Mouse (Mus musculus) liver, adult 2 months (tissue): ENCODE data around the gene Zfp937. TPM values are rescaled to one million over a fixed set of nuclear protein-coding genes. Genes with fewer than 3 reads are reported as not detected.
"Not testable (repeated sequence)": the region's sequence is repeated elsewhere in the genome, so short reads cannot be mapped to it uniquely, and the experiment has no call there.

Experiments
- DNase-seq: peaks from one replicate; pipeline ENCODE4 v3.0.0-alpha.2; 2011; ENCODE audit warnings: low read depth, low spot score; ENCODE audit errors: extremely low read depth
- H3K27ac ChIP-seq: fragments of 200-500 bp; replicated peaks from 2 replicates; pipeline ENCODE4 v1.5.1; 2012; ENCODE audit warnings: low read depth, mild to moderate bottlenecking, control low read depth, inconsistent platforms, low read length; ENCODE audit not compliant: insufficient read depth
- H3K27me3 ChIP-seq: fragments of 200-500 bp; 2 replicates; pipeline ENCODE4 v1.6.1; 2012; ENCODE audit warnings: mild to moderate bottlenecking, moderate library complexity, low read length, inconsistent platforms; ENCODE audit not compliant: control insufficient read depth, insufficient read depth
- H3K36me3 ChIP-seq: fragments of 200-500 bp; 2 replicates; pipeline ENCODE4 v1.6.1; 2012; ENCODE audit warnings: low read length, inconsistent platforms; ENCODE audit not compliant: control insufficient read depth, insufficient read depth
- H3K4me1 ChIP-seq: fragments of 200-500 bp; 2 replicates; pipeline ENCODE4 v1.6.1; 2011; ENCODE audit warnings: low read length; ENCODE audit not compliant: control insufficient read depth, insufficient read depth
- H3K4me3 ChIP-seq: fragments of 200-500 bp; 2 replicates; pipeline ENCODE4 v1.5.1; 2011; ENCODE audit warnings: low read depth, mild to moderate bottlenecking, control low read depth, low read length, moderate library complexity; ENCODE audit not compliant: insufficient read depth
- H3K79me2 ChIP-seq: fragments of 200-500 bp; 2 replicates; pipeline ENCODE4 v1.6.1; 2012; ENCODE audit warnings: inconsistent platforms, mild to moderate bottlenecking, low read length, moderate library complexity; ENCODE audit not compliant: control insufficient read depth, insufficient read depth
- H3K9ac ChIP-seq: fragments of 200-500 bp; 2 replicates; pipeline ENCODE4 v1.6.1; 2012; ENCODE audit warnings: low read depth, mild to moderate bottlenecking, control low read depth, inconsistent platforms, low read length
- CTCF ChIP-seq: fragments of 200-500 bp; IDR thresholded peaks from 2 replicates; pipeline ENCODE4 v1.5.1; 2011; ENCODE audit warnings: low read depth, low read length, control low read depth
- POLR2A ChIP-seq: fragments of 200-500 bp; IDR thresholded peaks from 2 replicates; pipeline ENCODE4 v1.6.1; 2011; ENCODE audit warnings: low read length, control low read depth; ENCODE audit not compliant: insufficient read depth; ENCODE audit errors: extremely low read depth
- WGBS: fragments of 180-500 bp; shearing (Covaris S2); methylation state at CpG from one replicate; pipeline ENCODE4 v1.1.7; 2018; 5-methylcytosine and 5-hydroxymethylcytosine counted together
- polyA plus RNA-seq: library from polyadenylated mRNA; depleted of rRNA; stranded (reverse); fragments of >200 nt; gene quantifications from 2 replicates; pipeline ENCODE4 v1.2.3, GENCODE M21; 2012; rRNA removed
- total RNA-seq: library from RNA; depleted of rRNA; stranded (reverse); fragments of >200 nt; gene quantifications from 2 replicates; pipeline ENCODE4 v1.2.3, GENCODE M21; 2014; rRNA removed

Gene Zfp937
- total and polyA plus RNA-seq, 2 experiments = 0.21 to 3.3 TPM

GRCm38 (mm10) chr2:150243211-150243610 lies 25.3 kb downstream of the Zfp937 start:
- DNase-seq = no peak

DNA sequence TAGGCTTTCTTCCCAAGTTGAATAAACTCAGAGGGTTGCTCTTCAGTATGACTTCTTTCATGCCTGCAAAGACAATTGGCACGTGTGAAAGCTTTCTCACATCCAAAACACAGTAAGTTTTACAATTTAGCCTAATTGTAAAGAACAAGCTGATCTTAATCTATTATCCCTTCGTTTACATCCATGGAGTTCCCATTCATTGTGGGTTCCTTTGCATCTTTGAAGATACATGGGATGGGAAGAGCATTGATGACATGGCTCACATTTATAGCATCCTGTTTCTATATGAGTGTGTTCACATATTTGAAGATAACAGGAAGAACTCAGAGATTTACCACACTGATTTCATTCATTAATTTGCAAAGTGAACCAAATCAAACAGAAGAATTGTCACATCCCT lies 37.6 kb downstream of the Zfp937 start, which contains the start of gene Gm21994:
Gene Gm21994 (minus strand): TSS at position 101 of the 400 bp plus-strand sequence.
- not testable (repeated sequence) for H3K9ac ChIP-seq, H3K36me3 ChIP-seq, H3K4me1 ChIP-seq, H3K4me3 ChIP-seq, H3K27me3 ChIP-seq, DNase-seq, H3K27ac ChIP-seq, H3K79me2 ChIP-seq
- WGBS = 46% methylated on average over 2 of the region's 2 CpGs

More at GRCm38 (mm10) chr2:150243211-150243610, 25.3 kb downstream of the Zfp937 start:
- H3K4me3 ChIP-seq = no peak overlapping the region
- no peak overlapping the region for H3K9ac ChIP-seq
- H3K27me3 ChIP-seq = no peaks in the 10 kb centered on the region; the same call in 1 of the 2 replicates
- H3K27ac ChIP-seq = no peak overlapping the region
- no peaks in the 10 kb centered on the region for H3K79me2 ChIP-seq
- no peak for TF ChIP-seq CTCF
- TF ChIP-seq POLR2A = no peak
- WGBS = 92% methylated on average over 2 of the region's 2 CpGs
- no peaks in the 10 kb centered on the region for H3K4me1 ChIP-seq
- H3K36me3 ChIP-seq = peaks cover 1% of the 10 kb centered on the region; the same call in 1 of the 2 replicates

DNA sequence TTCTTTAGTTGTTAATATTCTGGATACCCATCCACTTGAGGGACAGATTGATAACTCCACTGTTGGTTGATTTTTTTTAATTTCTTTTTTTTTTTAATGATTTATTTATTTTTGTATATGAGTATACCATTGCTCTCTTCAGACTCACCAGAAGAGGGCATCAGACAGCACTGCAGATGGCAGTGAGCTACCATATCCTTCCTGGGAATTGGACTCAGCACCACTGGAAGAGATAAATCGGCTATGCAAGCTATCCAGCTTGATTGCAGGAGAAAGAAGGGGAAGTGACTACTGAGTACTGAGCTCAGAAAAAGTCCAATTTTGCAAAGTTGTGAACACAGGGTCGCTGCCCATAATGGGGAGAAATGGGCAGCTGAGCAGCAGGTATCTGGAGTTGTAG lies 39.0 kb downstream of the Zfp937 start:
- not testable (repeated sequence) for DNase-seq

GRCm38 (mm10) chr2:150257291-150257690 lies 39.4 kb downstream of the Zfp937 start, which contains the start of gene Gm14124:
Gm14124 (plus strand) TSS chr2:150257517.
- H3K36me3 ChIP-seq, H3K27me3 ChIP-seq, H3K79me2 ChIP-seq, H3K9ac ChIP-seq, DNase-seq, H3K4me1 ChIP-seq, H3K27ac ChIP-seq, H3K4me3 ChIP-seq: not testable (repeated sequence)
- 67% methylated on average over 4 of the region's 4 CpGs for WGBS

More for the DNA sequence above, 39.0 kb downstream of the Zfp937 start:
- H3K79me2 ChIP-seq, H3K4me1 ChIP-seq, H3K27me3 ChIP-seq, H3K9ac ChIP-seq, H3K27ac ChIP-seq, H3K36me3 ChIP-seq, H3K4me3 ChIP-seq: not testable (repeated sequence)
- 73% methylated on average over 2 of the region's 2 CpGs for WGBS

Other genes starting within 250 kb of the Zfp937 start
- 6.8 and 7.6 TPM in 2 replicates for gene Zfp120, start 81.4 kb upstream of the Zfp937 start, total RNA-seq
- 1.5 and 2.5 TPM in 2 replicates for gene Zfp120, start 81.4 kb upstream of the Zfp937 start, polyA plus RNA-seq
- gene Gm10770, start 38.4 kb upstream of the Zfp937 start, total RNA-seq = not detected in 2 replicates
- gene Gm10770, start 38.4 kb upstream of the Zfp937 start, polyA plus RNA-seq = not detected in 2 replicates
- gene Gm14139, start 36.3 kb upstream of the Zfp937 start, total RNA-seq = not detected in 2 replicates
- not detected in 2 replicates for gene Gm14139, start 36.3 kb upstream of the Zfp937 start, polyA plus RNA-seq
- 1.1 and 1.9 TPM in 2 replicates for gene Gm21994, start 37.5 kb downstream of the Zfp937 start, total RNA-seq
- gene Gm21994, start 37.5 kb downstream of the Zfp937 start, polyA plus RNA-seq = 0.12 TPM in 2 replicates
- not detected in 2 replicates for gene Gm14124, start 39.4 kb downstream of the Zfp937 start, total RNA-seq
- not detected in 2 replicates for gene Gm14124, start 39.4 kb downstream of the Zfp937 start, polyA plus RNA-seq
- not detected in 2 replicates for gene Gm10130, start 105.6 kb downstream of the Zfp937 start, total RNA-seq
- not detected in 2 replicates for gene Gm10130, start 105.6 kb downstream of the Zfp937 start, polyA plus RNA-seq
- 3.0 and 3.1 TPM in 2 replicates for gene 3300002I08Rik, start 144.7 kb downstream of the Zfp937 start, total RNA-seq
- 0.28 and 0.63 TPM in 2 replicates for gene 3300002I08Rik, start 144.7 kb downstream of the Zfp937 start, polyA plus RNA-seq
- gene Zfp442, start 233.4 kb downstream of the Zfp937 start, total RNA-seq = 2.6 and 3.6 TPM in 2 replicates
- 0.06 and 0.09 TPM in 2 replicates for gene Zfp442, start 233.4 kb downstream of the Zfp937 start, polyA plus RNA-seq